Mouse (Mus musculus): ENCODE measurements around the gene Paxx. TPM values are rescaled to one million over a fixed set of nuclear protein-coding genes. Genes with fewer than 3 reads are reported as not detected.

The Paxx gene
- total and polyA plus RNA-seq, 3 experiments: 13.9 to 16.2 (median 15.1) TPM

GRCm38 (mm10) chr2:25441067-25441466, 19.8 kb downstream of the Paxx start:
- Histone ChIP-seq H3K4me3 (replicated peaks in 1 of 3; ENCODE audit: low read depth in 2 of 3, low read length in 2 of 3, poor library complexity in 1 of 3) (no peak overlapping the region), H3K4me2 (ENCODE audit: insufficient read depth, low read depth, poor library complexity, severe bottlenecking) (no peak overlapping the region), H3K9me3 (replicated peaks; ENCODE audit: low read length) (no peaks in the 10 kb centered on the region), H3K27ac (ENCODE audit: insufficient read depth, low read depth) (no peak overlapping the region), H3K27me3 (replicated peaks) (no peaks in the 10 kb centered on the region), H3K9ac (ENCODE audit: insufficient read depth, low read depth) (no peak overlapping the region), H3K4me1 (ENCODE audit: control insufficient read depth in 1 of 2, insufficient read depth in 2 of 2) (no peaks in the 10 kb centered on the region), H3K36me3 (replicated peaks in 1 of 2; ENCODE audit: control insufficient read depth in 1 of 2, insufficient read depth in 1 of 2, low read length in 1 of 2) (peaks cover 90 to 98% of the 10 kb centered on the region in 2 experiments), H3K79me2 (replicated peaks; ENCODE audit: control insufficient read depth, extremely low read depth, insufficient read depth, poor library complexity, severe bottlenecking) (no peaks in the 10 kb centered on the region)
- no peak for DNase-seq (ENCODE audit: extremely low read depth)
- TF ChIP-seq MEF2A (IDR thresholded peaks at IDR 0.05; ENCODE audit: borderline replicate concordance, low read depth, low read length) (no peak), EP300 (IDR thresholded peaks at IDR 0.05; ENCODE audit: low read length) (no peak), NRF1 (IDR thresholded peaks at IDR 0.05; ENCODE audit: low read depth, low read length) (no peak), NELFE (IDR thresholded peaks at IDR 0.05; ENCODE audit: low read depth, low read length) (no peak), RAD21 (IDR thresholded peaks at IDR 0.05; ENCODE audit: low read depth, low read length) (no peak), POLR2AphosphoS2 (IDR thresholded peaks at IDR 0.05; ENCODE audit: low read depth, low read length) (no peak)
- dilution Hi-C loops (cut with MboI; ENCODE audit: extremely low pct_ligation_motif_present, extremely low pct_unique_long_range_greater_than_20kb, low sequenced_read_pairs): no loop called here
- in situ Hi-C loops (cut with MboI; ENCODE audit: low pct_ligation_motif_present, low pct_unique_long_range_greater_than_20kb, low sequenced_read_pairs): no loop called here

- no peak overlapping the region for H3K27ac ChIP-seq (ENCODE audit: insufficient read depth, low read depth)
- peaks cover 55 to 98% of the 10 kb centered on the region in 2 experiments for H3K36me3 ChIP-seq (replicated peaks in 1 of 2; ENCODE audit: control insufficient read depth in 1 of 2, insufficient read depth in 1 of 2, low read length in 1 of 2)
- H3K4me3 ChIP-seq (replicated peaks in 1 of 3; ENCODE audit: low read depth in 2 of 3, low read length in 2 of 3, poor library complexity in 1 of 3): no peak overlapping the region
- H3K27me3 ChIP-seq (replicated peaks): no peaks in the 10 kb centered on the region
- dilution Hi-C loops (cut with MboI; ENCODE audit: extremely low pct_ligation_motif_present, extremely low pct_unique_long_range_greater_than_20kb, low sequenced_read_pairs): no loop called here
- H3K79me2 ChIP-seq (replicated peaks; ENCODE audit: control insufficient read depth, extremely low read depth, insufficient read depth, poor library complexity, severe bottlenecking): no peaks in the 10 kb centered on the region
- DNase-seq (ENCODE audit: extremely low read depth): no peak
- no peak overlapping the region for H3K4me2 ChIP-seq (ENCODE audit: insufficient read depth, low read depth, poor library complexity, severe bottlenecking)
- H3K9ac ChIP-seq (ENCODE audit: insufficient read depth, low read depth): no peak overlapping the region
- in situ Hi-C loops (cut with MboI; ENCODE audit: low pct_ligation_motif_present, low pct_unique_long_range_greater_than_20kb, low sequenced_read_pairs): no loop called here
- TF ChIP-seq KAT2A (IDR thresholded peaks at IDR 0.05; ENCODE audit: insufficient replicate concordance, low read length) (no peak), MAX (IDR thresholded peaks at IDR 0.05; ENCODE audit: low read length) (no peak), TCF12 (IDR thresholded peaks at IDR 0.05; ENCODE audit: low read depth, low read length) (no peak), E2F4 (IDR thresholded peaks at IDR 0.05; ENCODE audit: insufficient replicate concordance, low read depth, low read length) (no peak)
- H3K4me1 ChIP-seq (ENCODE audit: control insufficient read depth in 1 of 2, insufficient read depth in 2 of 2): no peaks in the 10 kb centered on the region
- no peaks in the 10 kb centered on the region for H3K9me3 ChIP-seq (replicated peaks; ENCODE audit: low read length)
These were observed 24.5 kb downstream of the Paxx start for GRCm38 (mm10) chr2:25436286-25436820.

DNA sequence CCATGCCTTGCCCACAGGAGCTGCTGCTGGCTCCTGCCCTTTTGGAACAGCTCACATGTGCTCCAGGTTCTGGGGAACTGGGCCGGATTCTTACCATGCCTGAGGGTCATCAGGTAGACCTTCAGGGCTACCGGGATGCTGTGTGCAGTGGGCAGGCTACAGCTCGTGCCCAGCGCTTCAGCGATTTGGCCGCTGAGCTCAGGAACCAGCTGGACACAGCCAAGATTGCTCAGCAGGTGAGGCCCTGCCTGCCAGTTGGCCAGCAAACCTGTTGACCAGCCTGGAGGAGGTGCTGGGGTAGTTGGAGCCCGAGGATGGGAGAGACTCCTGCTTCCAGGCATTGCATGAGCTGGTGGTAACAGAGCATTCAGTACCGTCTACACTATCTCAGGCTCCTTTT, 26.6 kb downstream of the Paxx start:
- TF ChIP-seq JUN (IDR thresholded peaks at IDR 0.05; ENCODE audit: insufficient read depth, low read depth, low read length): no peak
- no peak for TF ChIP-seq SMC3 (IDR thresholded peaks at IDR 0.05; ENCODE audit: low read depth, low read length)
- TF ChIP-seq UBTF (IDR thresholded peaks at IDR 0.05; ENCODE audit: low read depth, low read length): no peak
- no peak for TF ChIP-seq MYC (IDR thresholded peaks at IDR 0.05; ENCODE audit: low read depth, low read length)
- no peak for TF ChIP-seq MEF2A (IDR thresholded peaks at IDR 0.05; ENCODE audit: borderline replicate concordance, low read depth, low read length)
- TF ChIP-seq RAD21 (IDR thresholded peaks at IDR 0.05; ENCODE audit: low read depth, low read length): no peak
- TF ChIP-seq MAFK (IDR thresholded peaks at IDR 0.05; ENCODE audit: insufficient replicate concordance, low read length): no peak
- no peak for TF ChIP-seq GABPA (IDR thresholded peaks at IDR 0.05; ENCODE audit: insufficient replicate concordance, low read depth, low read length)
- no peak for TF ChIP-seq HCFC1 (IDR thresholded peaks at IDR 0.05; ENCODE audit: low read depth, low read length)
- no peak for TF ChIP-seq ZKSCAN1 (IDR thresholded peaks at IDR 0.05; ENCODE audit: borderline replicate concordance, low read depth, low read length)
- TF ChIP-seq USF1 (IDR thresholded peaks at IDR 0.05; ENCODE audit: low read depth, low read length): no peak
- TF ChIP-seq POLR2A (IDR thresholded peaks at IDR 0.05; ENCODE audit: low read depth, low read length): no peak
- no peak for TF ChIP-seq BHLHE40 (IDR thresholded peaks at IDR 0.05; ENCODE audit: low read depth, low read length)
- no peak for TF ChIP-seq ZMIZ1 (IDR thresholded peaks at IDR 0.05; ENCODE audit: low read depth, low read length)
- no peak for TF ChIP-seq IRF4 (IDR thresholded peaks at IDR 0.05; ENCODE audit: low read depth, low read length)
- TF ChIP-seq E2F4 (IDR thresholded peaks at IDR 0.05; ENCODE audit: insufficient replicate concordance, low read depth, low read length): no peak
- no peaks in the 10 kb centered on the region for H3K9me3 ChIP-seq (replicated peaks; ENCODE audit: low read length)
- H3K36me3 ChIP-seq (replicated peaks in 1 of 2; ENCODE audit: control insufficient read depth in 1 of 2, insufficient read depth in 1 of 2, low read length in 1 of 2): peaks cover 44 to 90% of the 10 kb centered on the region in 2 experiments
- H3K79me2 ChIP-seq (replicated peaks; ENCODE audit: control insufficient read depth, extremely low read depth, insufficient read depth, poor library complexity, severe bottlenecking): no peaks in the 10 kb centered on the region
- H3K4me1 ChIP-seq (ENCODE audit: control insufficient read depth in 1 of 2, insufficient read depth in 2 of 2): peaks cover 9 to 16% of the 10 kb centered on the region in 2 experiments
- H3K9ac ChIP-seq (ENCODE audit: insufficient read depth, low read depth): no peak overlapping the region
- no peak overlapping the region for H3K4me2 ChIP-seq (ENCODE audit: insufficient read depth, low read depth, poor library complexity, severe bottlenecking)
- DNase-seq (ENCODE audit: extremely low read depth): no peak
- H3K27me3 ChIP-seq (replicated peaks): no peaks in the 10 kb centered on the region
- no peak overlapping the region for H3K4me3 ChIP-seq (replicated peaks in 1 of 3; ENCODE audit: low read depth in 2 of 3, low read length in 2 of 3, poor library complexity in 1 of 3)
- in situ Hi-C loops (cut with MboI; ENCODE audit: low pct_ligation_motif_present, low pct_unique_long_range_greater_than_20kb, low sequenced_read_pairs) (loop anchor here (5.0 kb wide), 1 partner anchor 43 kb away; no protein-coding TSS in a partner anchor), dilution Hi-C loops (cut with MboI; ENCODE audit: extremely low pct_ligation_motif_present, extremely low pct_unique_long_range_greater_than_20kb, low sequenced_read_pairs) (no loop called here)
- H3K27ac ChIP-seq (ENCODE audit: insufficient read depth, low read depth): no peak overlapping the region

Measured in CH12.LX (cell line).